Mouse (Mus musculus) intestine, embryonic 14.5 days (tissue): ENCODE data around the gene Foxp1. TPM values are rescaled to one million over a fixed set of nuclear protein-coding genes. Genes with fewer than 3 reads are reported as not detected.

ENCODE experiments used
- ATAC-seq: fragments of 200-750 bp; cut with Nextera tagmentation; replicated peaks from 2 replicates; pipeline ENCODE4 v1.8.0; 2017; ENCODE audit warnings: low read depth, moderate number of reproducible peaks, moderate TSS enrichment, moderate library complexity; ENCODE audit not compliant: low FRiP score, low TSS enrichment
- DNase-seq: peaks from one replicate; pipeline ENCODE4 v3.0.0-alpha.2; 2018; ENCODE audit warnings: low spot score
- H3K27ac ChIP-seq: fragments of 300-500 bp; sonication (generic); 2 replicates; pipeline ENCODE4 v1.5.1; 2014; ENCODE audit warnings: low read depth, mild to moderate bottlenecking, control low read depth
- H3K27me3 ChIP-seq: fragments of 300-500 bp; sonication (generic); replicated peaks from 2 replicates; pipeline ENCODE4 v1.6.1; 2014; ENCODE audit warnings: low read length, control low read depth; ENCODE audit not compliant: control insufficient read depth, insufficient read depth
- H3K36me3 ChIP-seq: fragments of 300-500 bp; sonication (generic); 2 replicates; pipeline ENCODE4 v1.6.1; 2014; ENCODE audit warnings: low read length, control low read depth; ENCODE audit not compliant: control insufficient read depth, insufficient read depth
- H3K4me1 ChIP-seq: fragments of 300-500 bp; sonication (generic); replicated peaks from 2 replicates; pipeline ENCODE4 v1.6.1; 2014; ENCODE audit warnings: low read length, control low read depth, mixed read lengths; ENCODE audit not compliant: control insufficient read depth, insufficient read depth
- H3K4me2 ChIP-seq: fragments of 300-500 bp; sonication (generic); 2 replicates; pipeline ENCODE4 v1.6.1; 2014; ENCODE audit warnings: low read length
- H3K4me3 ChIP-seq: fragments of 300-500 bp; sonication (generic); 2 replicates; pipeline ENCODE4 v1.5.1; 2014; ENCODE audit warnings: low read depth, low read length, control low read depth, mixed read lengths
- H3K9ac ChIP-seq: fragments of 300-500 bp; sonication (generic); 2 replicates; pipeline ENCODE4 v1.6.1; 2014; ENCODE audit warnings: mild to moderate bottlenecking, low read length
- H3K9me3 ChIP-seq: fragments of 300-500 bp; sonication (generic); 2 replicates; pipeline ENCODE4 v1.6.1; 2016; ENCODE audit warnings: low read length, control low read depth; ENCODE audit not compliant: control insufficient read depth
- WGBS: fragments of 180-500 bp; shearing (Covaris S2); extraction: QIAGEN DNeasy Blood & Tissue Kit; methylation state at CpG from one replicate; pipeline ENCODE4 v1.1.7; 2014; 5-methylcytosine and 5-hydroxymethylcytosine counted together
- polyA plus RNA-seq: library from polyadenylated mRNA; unstranded; fragments of >200 nt; fragmentation: Nextera tagmentation; extraction: Ambion mirVana; gene quantifications from 2 replicates; pipeline ENCODE4 v1.2.1, GENCODE M21; 2014

The Foxp1 gene
- polyA plus RNA-seq, 1 experiment from 2014 or later, result 133 TPM

DNA sequence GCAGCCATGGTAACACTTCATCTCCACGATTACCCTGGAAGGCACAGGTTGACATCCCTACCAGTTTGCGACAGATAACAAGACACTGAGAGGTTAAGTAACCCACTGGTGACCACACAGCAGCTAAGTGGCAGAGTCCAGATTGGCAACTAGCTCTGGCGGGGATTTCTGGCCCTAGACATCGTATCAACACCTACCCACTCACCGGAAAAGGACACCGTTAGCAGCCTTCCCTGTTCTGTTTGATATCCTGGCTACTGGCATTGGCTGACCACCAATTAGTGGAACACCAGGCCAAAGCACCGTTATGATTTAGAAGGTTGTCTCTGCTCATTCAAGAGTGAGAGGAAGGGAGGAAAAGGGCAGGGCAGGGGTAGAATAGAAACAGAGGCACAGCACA lies 312.4 kb downstream of the Foxp1 start:
- no peaks in the 10 kb centered on the region for H3K36me3 ChIP-seq
- H3K9ac ChIP-seq, result no peak overlapping the region
- 81% methylated on average over 7 of the region's 7 CpGs for WGBS
- ATAC-seq (no peak), DNase-seq (no peak)
- H3K4me3 ChIP-seq, result no peak overlapping the region
- H3K27ac ChIP-seq, result no peak overlapping the region
- H3K27me3 ChIP-seq, result no peaks in the 10 kb centered on the region
- peaks cover 23% of the 10 kb centered on the region for H3K4me1 ChIP-seq
- no peaks in the 10 kb centered on the region for H3K9me3 ChIP-seq
- H3K4me2 ChIP-seq, result no peak overlapping the region

DNA sequence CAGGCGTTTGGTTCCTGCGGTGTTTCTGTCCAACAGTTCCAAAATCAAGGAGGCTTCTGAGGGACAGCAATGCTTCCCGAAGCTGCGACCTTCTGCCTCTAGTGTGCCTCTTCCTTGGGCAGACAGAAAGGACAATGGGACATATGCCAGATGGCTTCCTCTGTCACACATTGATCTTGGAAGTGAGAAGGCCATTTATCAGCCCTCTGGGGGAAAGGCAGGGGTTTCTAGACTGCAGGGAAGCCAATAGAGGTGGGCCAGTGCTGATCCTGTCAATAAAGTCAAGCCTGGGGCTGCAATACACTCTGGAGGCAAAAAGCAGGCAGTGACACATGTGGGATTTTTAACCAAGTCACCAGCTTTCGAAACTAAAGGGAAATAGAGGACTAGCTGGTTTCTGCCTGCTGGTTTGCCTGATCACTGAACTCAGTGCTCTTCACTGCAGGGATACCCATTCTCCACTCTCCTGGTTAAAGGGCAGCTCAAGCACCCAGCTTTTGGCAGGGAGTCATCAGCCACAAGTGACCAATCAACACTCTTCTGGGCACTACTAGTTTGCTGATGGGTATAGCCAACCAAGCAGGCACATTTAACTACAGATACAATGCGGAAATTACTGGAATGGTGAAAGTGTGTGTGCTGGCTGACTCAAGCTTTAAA lies 315.2 kb downstream of the Foxp1 start:
- Histone ChIP-seq H3K4me2 (no peak overlapping the region), H3K9ac (no peak overlapping the region), H3K9me3 (no peaks in the 10 kb centered on the region), H3K27ac (peak overlapping the region; percentile 24; the same call in 1 of the 2 replicates), H3K36me3 (no peaks in the 10 kb centered on the region), H3K4me1 (peaks cover 44% of the 10 kb centered on the region), H3K4me3 (no peak overlapping the region), H3K27me3 (no peaks in the 10 kb centered on the region)
- no peak for ATAC-seq
- 39% methylated on average over 6 of the region's 6 CpGs for WGBS
- DNase-seq, result no peak

DNA sequence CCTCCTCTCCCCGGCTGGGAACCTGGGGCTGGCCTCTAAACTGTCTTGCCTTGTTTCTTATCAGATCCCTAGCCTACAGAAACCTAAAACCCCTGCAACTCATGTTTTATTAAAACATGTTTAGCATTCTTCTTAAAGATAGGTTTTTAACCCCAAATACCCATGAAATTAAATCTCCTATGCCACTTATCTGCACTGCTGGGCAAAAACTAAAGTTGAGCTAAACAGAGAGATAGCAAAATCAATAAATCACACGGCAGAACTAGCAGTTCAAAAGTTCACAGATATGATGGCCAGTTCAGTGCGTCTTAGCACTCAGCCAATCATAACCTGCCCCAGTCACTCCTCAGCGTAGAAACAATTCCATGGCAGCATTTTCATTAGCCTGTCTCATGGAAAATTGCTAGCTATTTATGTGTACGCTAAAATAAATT lies 316.1 kb downstream of the Foxp1 start:
- Histone ChIP-seq H3K9me3 (no peaks in the 10 kb centered on the region), H3K36me3 (no peaks in the 10 kb centered on the region), H3K4me2 (peak overlapping the region; percentile 48), H3K9ac (no peak overlapping the region), H3K4me3 (no peak overlapping the region), H3K4me1 (peaks cover 45% of the 10 kb centered on the region), H3K27me3 (no peaks in the 10 kb centered on the region), H3K27ac (peak overlapping the region; percentile 69)
- ATAC-seq (0 out of 2 replicates have a peak, but pooled peaks have one; percentile 38), DNase-seq (no peak)
- WGBS, result 15% methylated on average over 5 of the region's 5 CpGs

DNA sequence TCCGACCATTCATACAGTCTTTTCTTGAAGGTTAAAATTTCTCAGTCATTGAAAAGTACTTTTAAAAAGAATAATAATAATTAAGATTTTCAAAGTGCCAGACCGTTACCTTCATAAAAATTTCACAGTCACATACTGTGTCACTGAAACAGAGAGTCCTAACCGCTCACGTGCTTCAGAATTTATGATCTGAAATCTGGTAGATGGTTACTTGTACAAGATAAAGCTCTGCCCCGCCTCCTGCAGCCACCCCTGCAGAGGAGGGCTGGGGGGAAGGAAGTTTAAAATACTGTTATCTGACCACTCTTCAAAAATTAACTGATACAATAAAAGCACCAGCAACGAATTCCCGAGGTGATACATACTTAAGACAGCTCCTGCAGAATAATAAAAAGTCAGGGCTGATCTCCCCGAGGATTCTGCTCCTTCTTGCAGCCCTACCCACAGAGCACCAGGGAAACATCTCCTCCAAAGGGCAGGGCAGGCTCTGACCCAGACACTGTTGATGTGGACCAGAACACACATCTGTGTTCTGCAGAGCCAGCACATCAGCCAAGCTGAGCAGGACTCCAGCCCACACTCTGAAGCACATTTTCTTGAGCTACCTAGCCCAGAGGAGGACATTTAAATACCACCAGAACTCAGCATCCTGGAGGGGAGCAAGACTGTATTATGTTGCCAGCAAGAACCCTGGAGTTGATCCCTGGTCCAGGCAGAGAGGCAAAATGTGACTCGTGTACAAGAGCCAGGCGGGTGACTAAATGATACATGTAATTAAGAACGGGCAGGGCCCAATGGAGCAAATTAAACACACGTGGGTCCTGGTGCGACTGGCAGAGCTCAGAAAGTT lies 316.7 kb downstream of the Foxp1 start:
- ATAC-seq (peak; percentile 41; the same call in 1 of the 2 replicates), DNase-seq (peak; percentile 75)
- Histone ChIP-seq H3K9ac (no peak overlapping the region), H3K4me3 (no peak overlapping the region), H3K4me1 (peaks cover 51% of the 10 kb centered on the region), H3K36me3 (no peaks in the 10 kb centered on the region), H3K27ac (peak overlapping the region; percentile 69), H3K9me3 (no peaks in the 10 kb centered on the region), H3K27me3 (no peaks in the 10 kb centered on the region), H3K4me2 (peak overlapping the region; percentile 48)
- 14% methylated on average over 13 of the region's 13 CpGs for WGBS

DNA sequence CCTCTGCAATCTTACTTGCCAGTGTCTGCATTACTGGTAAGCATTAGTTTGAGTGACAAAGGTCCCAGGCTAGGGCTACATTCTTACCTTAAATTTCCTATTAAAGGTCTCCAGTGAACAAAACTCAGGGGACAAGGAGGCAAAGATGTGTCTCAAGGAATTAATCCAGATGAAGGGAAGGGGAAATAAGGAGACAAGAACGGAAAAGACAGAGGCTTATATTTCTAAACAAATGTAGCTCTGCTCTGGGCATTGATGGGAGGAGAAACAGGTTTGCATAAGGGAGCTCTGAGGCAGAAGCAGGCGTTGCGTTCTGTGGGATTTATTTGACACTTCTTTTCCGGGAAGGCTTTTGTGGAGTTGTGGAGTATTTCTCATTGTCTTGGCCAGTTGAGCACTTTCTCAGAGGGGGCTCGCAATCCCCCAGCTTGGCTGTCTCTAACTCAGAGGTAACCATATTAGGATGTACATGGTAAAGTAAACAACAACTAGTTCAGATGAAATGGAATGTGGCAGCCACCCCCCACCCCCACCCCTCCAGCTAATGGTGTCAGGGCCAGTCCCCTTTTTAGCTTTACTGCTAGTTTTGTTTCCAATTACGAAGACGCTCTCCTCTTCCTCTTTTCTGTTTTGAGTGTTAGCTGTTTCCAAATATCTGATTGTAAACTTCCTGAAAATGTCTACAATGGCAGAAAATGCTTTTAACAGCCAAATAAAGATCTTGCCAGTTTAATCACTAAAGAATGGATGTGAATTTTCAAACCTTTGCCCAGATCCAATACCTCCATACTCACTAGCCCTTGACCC lies 317.5 kb downstream of the Foxp1 start:
- H3K4me2 ChIP-seq, result peak overlapping the region; percentile 48
- H3K9ac ChIP-seq, result 0 out of 2 replicates have a peak overlapping the region, but pooled peaks have one; percentile 8
- peak overlapping the region; percentile 14; the same call in 1 of the 2 replicates for H3K4me3 ChIP-seq
- ATAC-seq, result no peak
- H3K4me1 ChIP-seq, result peaks cover 58% of the 10 kb centered on the region
- peak overlapping the region; percentile 69 for H3K27ac ChIP-seq
- 5% methylated on average over 7 of the region's 7 CpGs for WGBS
- H3K36me3 ChIP-seq, result no peaks in the 10 kb centered on the region
- DNase-seq, result peak; percentile 65
- no peaks in the 10 kb centered on the region for H3K9me3 ChIP-seq
- H3K27me3 ChIP-seq, result no peaks in the 10 kb centered on the region

DNA sequence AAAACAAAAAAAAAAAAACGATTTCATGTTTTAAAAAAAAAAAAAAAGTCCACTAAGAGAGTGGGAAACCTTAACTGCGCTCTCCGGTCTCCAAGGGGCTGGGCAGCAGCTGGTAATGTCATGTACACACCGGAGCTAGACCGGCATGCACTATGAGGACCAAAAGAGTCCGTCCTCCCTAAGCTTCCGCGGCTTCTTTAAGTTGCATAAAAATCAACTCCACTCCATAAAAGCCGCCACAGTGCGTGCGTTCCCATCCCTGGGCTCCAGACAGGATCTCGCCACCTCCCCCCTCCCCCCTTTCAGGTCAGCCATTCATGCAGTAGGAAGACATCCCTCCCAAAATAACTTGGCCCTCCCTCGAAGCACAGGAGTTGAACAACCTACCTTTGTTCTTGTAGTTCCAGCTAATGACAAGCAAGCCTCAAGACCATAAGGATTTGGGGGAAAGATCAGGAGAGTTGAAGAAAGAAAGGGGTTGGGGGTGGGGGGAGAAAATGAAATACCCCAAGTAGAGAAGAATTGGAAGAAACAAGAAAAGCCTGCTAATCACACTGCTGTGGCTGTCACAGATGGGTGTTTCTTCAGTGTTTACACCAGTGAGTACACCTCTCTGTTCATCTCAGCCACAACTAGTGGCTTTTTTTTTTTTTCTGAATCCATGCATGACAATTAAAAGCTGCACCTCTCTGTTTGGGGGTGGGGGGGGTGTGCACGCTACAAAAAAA lies 318.3 kb downstream of the Foxp1 start:
- Histone ChIP-seq H3K4me2 (peak overlapping the region; percentile 48), H3K4me1 (peaks cover 60% of the 10 kb centered on the region), H3K9me3 (no peaks in the 10 kb centered on the region), H3K4me3 (peak overlapping the region; percentile 16; the same call in 1 of the 2 replicates), H3K9ac (peak overlapping the region; percentile 21; the same call in 1 of the 2 replicates), H3K27ac (peak overlapping the region; percentile 69), H3K27me3 (no peaks in the 10 kb centered on the region), H3K36me3 (no peaks in the 10 kb centered on the region)
- DNase-seq, result peak; percentile 66
- WGBS, result 1% methylated on average over 14 of the region's 14 CpGs
- 0 out of 2 replicates have a peak, but pooled peaks have one; percentile 14 for ATAC-seq

DNA sequence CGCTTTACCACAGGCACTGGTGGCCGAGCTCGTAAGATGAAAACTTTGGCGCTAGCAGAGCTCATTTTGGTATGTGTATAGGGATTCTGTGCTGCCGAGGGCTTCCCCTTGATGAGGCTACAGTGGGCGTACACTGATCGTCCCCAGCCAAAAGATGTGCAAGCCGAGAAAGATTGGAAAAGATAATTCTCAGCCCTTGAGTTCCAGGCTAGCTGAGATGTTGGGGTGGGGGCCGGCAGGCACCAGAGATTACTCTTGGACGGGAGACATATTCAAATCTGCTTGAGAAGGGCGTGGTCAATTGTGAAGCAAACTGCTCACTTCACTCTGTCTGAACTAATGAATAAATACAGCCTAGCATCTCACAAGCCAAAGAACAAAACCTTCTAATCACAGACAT lies 319.3 kb downstream of the Foxp1 start:
- Histone ChIP-seq H3K4me1 (peaks cover 60% of the 10 kb centered on the region), H3K4me2 (peak overlapping the region; percentile 48), H3K9ac (peak overlapping the region; percentile 3; the same call in 1 of the 2 replicates), H3K27me3 (no peaks in the 10 kb centered on the region), H3K27ac (peak overlapping the region; percentile 12; the same call in 1 of the 2 replicates), H3K9me3 (no peaks in the 10 kb centered on the region), H3K36me3 (no peaks in the 10 kb centered on the region), H3K4me3 (peak overlapping the region; percentile 16; the same call in 1 of the 2 replicates)
- WGBS, result 14% methylated on average over 11 of the region's 11 CpGs
- ATAC-seq (no peak), DNase-seq (peak; percentile 65)
